Mouse (Mus musculus) liver, embryonic 14.5 days (tissue): ENCODE results near the gene Ccdc127. TPM values are rescaled to one million over a fixed set of nuclear protein-coding genes. Genes with fewer than 3 reads are reported as not detected.

Experiments
- ATAC-seq: fragments of 200-750 bp; cut with Nextera tagmentation; 2 replicates; pipeline ENCODE4 v1.8.0; 2017; ENCODE audit warnings: moderate number of reproducible peaks, mild to moderate bottlenecking, moderate library complexity; ENCODE audit not compliant: insufficient read depth
- DNase-seq, 3 experiments: peaks; one replicate each; pipeline ENCODE4 v3.0.0-alpha.2; 2012 to 2013; ENCODE audit warnings: low read depth in 3 of 3, low spot score in 3 of 3
- H3K27ac ChIP-seq: fragments of 300-500 bp; sonication (generic); 2 replicates; pipeline ENCODE4 v1.5.1; 2014; ENCODE audit warnings: moderate library complexity, mild to moderate bottlenecking, control low read depth, inconsistent platforms
- H3K27me3 ChIP-seq: fragments of 300-500 bp; sonication (generic); 2 replicates; pipeline ENCODE4 v1.6.1; 2014; ENCODE audit warnings: mild to moderate bottlenecking, low read length, moderate library complexity; ENCODE audit not compliant: control insufficient read depth, insufficient read depth
- H3K36me3 ChIP-seq: fragments of 300-500 bp; sonication (generic); replicated peaks from 2 replicates; pipeline ENCODE4 v1.6.1; 2014; ENCODE audit warnings: low read depth; ENCODE audit not compliant: control insufficient read depth, insufficient read depth
- H3K4me1 ChIP-seq, 2 experiments: fragments of 200-500 bp in 1 of 2; fragments of 300-500 bp in 1 of 2; sonication (generic) in 1 of 2; replicated peaks; 2 replicates each; pipeline ENCODE4 v1.6.1; 2012 to 2014; ENCODE audit warnings: antibody characterized with exemption in 1 of 2, inconsistent platforms in 1 of 2, low read length in 1 of 2; ENCODE audit not compliant: control insufficient read depth in 2 of 2, insufficient read depth in 2 of 2
- H3K4me2 ChIP-seq: fragments of 300-500 bp; sonication (generic); 2 replicates; pipeline ENCODE4 v1.6.1; 2014; ENCODE audit warnings: low read depth, mild to moderate bottlenecking, control low read depth, moderate library complexity
- H3K4me3 ChIP-seq, 2 experiments: fragments of 200-500 bp in 1 of 2; fragments of 300-500 bp in 1 of 2; sonication (generic) in 1 of 2; 2 replicates each; pipeline ENCODE4 v1.5.1; 2012 to 2014; ENCODE audit warnings: low read depth in 2 of 2, low read length in 2 of 2, mild to moderate bottlenecking in 2 of 2, control low read depth in 1 of 2, inconsistent platforms in 1 of 2, moderate library complexity in 1 of 2; ENCODE audit not compliant: insufficient read depth in 1 of 2
- H3K9ac ChIP-seq: fragments of 300-500 bp; sonication (generic); replicated peaks from 2 replicates; pipeline ENCODE4 v1.6.1; 2014; ENCODE audit warnings: mild to moderate bottlenecking, control low read depth, moderate library complexity
- H3K9me3 ChIP-seq: fragments of 300-500 bp; sonication (generic); 2 replicates; pipeline ENCODE4 v1.6.1; 2016; ENCODE audit warnings: low read length, mixed read lengths; ENCODE audit not compliant: control insufficient read depth
- CTCF ChIP-seq: IDR thresholded peaks from 2 replicates; pipeline ENCODE4 v1.5.1; 2016; ENCODE audit warnings: antibody characterized with exemption, low read depth, control low read depth
- EP300 ChIP-seq: IDR thresholded peaks from 2 replicates; pipeline ENCODE4 v1.6.1; 2016; ENCODE audit warnings: antibody characterized with exemption, low read depth
- WGBS: fragments of 180-500 bp; shearing (Covaris S2); extraction: QIAGEN DNeasy Blood & Tissue Kit; methylation state at CpG from one replicate; pipeline ENCODE4 v1.1.7; 2014; ENCODE audit not compliant: insufficient replicate concordance; 5-methylcytosine and 5-hydroxymethylcytosine counted together
- polyA plus RNA-seq, 2 experiments: library from polyadenylated mRNA; depleted of rRNA in 1 of 2; stranded (reverse) in 1 of 2; unstranded in 1 of 2; fragments of >200 nt; fragmentation: Nextera tagmentation in 1 of 2; extraction: Ambion mirVana in 1 of 2; gene quantifications; 2 replicates each; pipeline versions ENCODE4 v1.2.1 to v1.2.3; 2012 to 2014

The Ccdc127 gene
- polyA plus RNA-seq (2012; rRNA removed) (2.1 and 4.4 TPM in 2 replicates), polyA plus RNA-seq (2014; fragmentation: Nextera tagmentation; extraction: Ambion mirVana) (16.2 and 16.7 TPM in 2 replicates)

GRCm38 (mm10) chr13:74349566-74350434 is at the start of gene Ccdc127, which contains the start of gene Sdha:
Ccdc127 (plus strand) TSS chr13:74350309.
Sdha (minus strand) TSS chr13:74350280.
- H3K4me1 ChIP-seq: peaks cover 3 to 5% of the 10 kb centered on the region in 2 experiments; a peak in 3 of 4 replicates
- ATAC-seq (peak; percentile 95), DNase-seq (peak; percentile 92 to 96 (median 94))
- peak within 1 kb of the TSS; percentile 93 for H3K9ac ChIP-seq
- WGBS: under 1% methylated on average over 57 of the region's 57 CpGs
- peaks cover 2% of the 10 kb centered on the region for H3K36me3 ChIP-seq
- peak; percentile 56 for TF ChIP-seq CTCF
- no peak for TF ChIP-seq EP300
- H3K4me3 ChIP-seq: peak within 1 kb of the TSS; percentile 83 to 88
- H3K4me2 ChIP-seq: peak within 1 kb of the TSS; percentile 83
- H3K27me3 ChIP-seq: no peaks in the 10 kb centered on the region
- peak within 1 kb of the TSS; percentile 80 for H3K27ac ChIP-seq
- no peaks in the 10 kb centered on the region for H3K9me3 ChIP-seq

- ATAC-seq (peak; percentile 48; the same call in 1 of the 2 replicates), DNase-seq (peak in 2 of 3 experiments; percentile 28 to 31)
- TF ChIP-seq CTCF (peak; percentile 92), EP300 (no peak)
- H3K4me3 ChIP-seq: no peak overlapping the region
- H3K27ac ChIP-seq: no peak overlapping the region
- no peaks in the 10 kb centered on the region for H3K9me3 ChIP-seq
- H3K27me3 ChIP-seq: no peaks in the 10 kb centered on the region
- WGBS: 31% methylated on average over 4 of the region's 4 CpGs
- H3K36me3 ChIP-seq: peaks cover 16% of the 10 kb centered on the region
- no peaks in the 10 kb centered on the region for H3K4me1 ChIP-seq
- no peak overlapping the region for H3K9ac ChIP-seq
- no peak overlapping the region for H3K4me2 ChIP-seq
Observed at GRCm38 (mm10) chr13:74300925-74301606, 49.0 kb upstream of the Ccdc127 start.

GRCm38 (mm10) chr13:74301607-74301984 is 48.5 kb upstream of the Ccdc127 start:
- H3K4me2 ChIP-seq: no peak overlapping the region
- TF ChIP-seq EP300 (no peak), CTCF (no peak)
- no peak overlapping the region for H3K4me3 ChIP-seq
- H3K9me3 ChIP-seq: no peaks in the 10 kb centered on the region
- no peak overlapping the region for H3K9ac ChIP-seq
- H3K27ac ChIP-seq: no peak overlapping the region
- WGBS: 60% methylated on average over 6 of the region's 6 CpGs
- H3K27me3 ChIP-seq: no peaks in the 10 kb centered on the region
- H3K36me3 ChIP-seq: peaks cover 17% of the 10 kb centered on the region
- no peaks in the 10 kb centered on the region for H3K4me1 ChIP-seq
- DNase-seq: no peak
- peak; percentile 15; the same call in 1 of the 2 replicates for ATAC-seq

- Histone ChIP-seq H3K4me2 (no peak overlapping the region), H3K9ac (no peak overlapping the region), H3K27ac (no peak overlapping the region), H3K36me3 (peaks cover 17% of the 10 kb centered on the region), H3K4me3 (no peak overlapping the region), H3K4me1 (no peaks in the 10 kb centered on the region), H3K27me3 (no peaks in the 10 kb centered on the region), H3K9me3 (no peaks in the 10 kb centered on the region)
- no peak for DNase-seq
- TF ChIP-seq EP300: no peak
- peak; percentile 50 for TF ChIP-seq CTCF
- WGBS: 73% methylated on average over 10 of the region's 10 CpGs
- ATAC-seq: no peak
Observed at GRCm38 (mm10) chr13:74302050-74303037, 47.8 kb upstream of the Ccdc127 start.
